Mouse (Mus musculus) heart, adult 2 months (tissue): ENCODE data around the gene Sec14l1. TPM values are rescaled to one million over a fixed set of nuclear protein-coding genes. Genes with fewer than 3 reads are reported as not detected.

ENCODE experiments used
- DNase-seq, 2 experiments: peaks; one replicate each; pipeline ENCODE4 v3.0.0; 2021
- H3K27ac ChIP-seq: fragments of 200-600 bp; 2 replicates; pipeline ENCODE4 v1.8.1; 2022
- H3K27me3 ChIP-seq: fragments of 200-500 bp; 2 replicates; pipeline ENCODE4 v1.6.1; 2012; ENCODE audit warnings: mild to moderate bottlenecking, low read length, inconsistent platforms, mixed read lengths; ENCODE audit not compliant: control insufficient read depth, insufficient read depth
- H3K36me3 ChIP-seq: fragments of 200-500 bp; 2 replicates; pipeline ENCODE4 v1.6.1; 2012; ENCODE audit warnings: low read length, inconsistent platforms; ENCODE audit not compliant: control insufficient read depth, insufficient read depth
- H3K4me1 ChIP-seq: fragments of 200-500 bp; 2 replicates; pipeline ENCODE4 v1.6.1; 2011; ENCODE audit warnings: low read length; ENCODE audit not compliant: control insufficient read depth, insufficient read depth
- H3K4me3 ChIP-seq: fragments of 200-600 bp; 2 replicates; pipeline ENCODE4 v1.8.1; 2022
- H3K79me2 ChIP-seq: fragments of 200-500 bp; replicated peaks from 2 replicates; pipeline ENCODE4 v1.6.1; 2012; ENCODE audit warnings: mild to moderate bottlenecking, inconsistent platforms, low read length, moderate library complexity, mixed read lengths; ENCODE audit not compliant: control insufficient read depth, insufficient read depth
- H3K9ac ChIP-seq: fragments of 200-500 bp; 2 replicates; pipeline ENCODE4 v1.6.1; 2012; ENCODE audit warnings: low read depth, mild to moderate bottlenecking, control low read depth, inconsistent platforms, low read length, mixed read lengths
- CTCF ChIP-seq: fragments of 200-600 bp; IDR thresholded peaks from 2 replicates; pipeline ENCODE4 v1.8.1; 2022; ENCODE audit warnings: antibody characterized with exemption, mild to moderate bottlenecking, moderate library complexity
- EP300 ChIP-seq: fragments of 200-500 bp; IDR thresholded peaks from 2 replicates; pipeline ENCODE4 v1.6.1; 2011; ENCODE audit warnings: low read depth, low read length, control low read depth; ENCODE audit not compliant: insufficient read depth
- POLR2A ChIP-seq: fragments of 200-500 bp; IDR thresholded peaks from 2 replicates; pipeline ENCODE4 v1.6.1; 2011; ENCODE audit warnings: mild to moderate bottlenecking, low read depth, low read length, control low read depth; ENCODE audit not compliant: insufficient read depth
- WGBS: fragments of 180-500 bp; shearing (Covaris S2); methylation state at CpG from one replicate; pipeline ENCODE4 v1.1.7; 2018; 5-methylcytosine and 5-hydroxymethylcytosine counted together
- intact Hi-C: fragments of 180-260 bp; cut with DNase I; formaldehyde crosslinking; loops from one replicate; pipeline ENCODE4 v1.15.1; 2025
- polyA plus RNA-seq: library from polyadenylated mRNA; depleted of rRNA; stranded (reverse); fragments of >200 nt; gene quantifications from 2 replicates; pipeline ENCODE4 v1.2.3, GENCODE M21; 2012
- total RNA-seq, 2 experiments: library from RNA; stranded (reverse); gene quantifications; 2 replicates each; pipeline ENCODE4 v1.2.3; 2021

Sec14l1 gene
- total and polyA plus RNA-seq, 3 experiments: 65.4 to 89.5 (median 71.5) TPM

DNA sequence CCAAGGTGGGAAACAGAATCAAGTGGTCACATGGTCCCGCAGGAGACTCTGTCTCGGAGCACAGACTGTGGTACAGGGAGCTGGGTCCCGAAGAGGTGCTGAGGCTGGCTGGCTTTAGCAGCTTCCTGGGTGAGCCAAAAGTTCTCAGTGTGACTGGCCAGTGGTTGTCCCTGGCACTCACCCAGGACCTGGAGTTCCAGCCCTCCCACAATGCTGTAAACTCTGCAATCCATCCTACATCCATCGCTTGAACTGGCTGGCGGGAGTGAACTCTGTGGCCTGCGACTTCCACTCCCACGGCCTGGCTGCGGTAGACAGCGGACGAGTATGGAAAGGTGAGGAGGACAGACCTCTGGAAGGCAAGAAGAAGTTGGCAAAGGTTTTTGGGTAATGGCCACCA is 11.4 kb upstream of the Sec14l1 start:
- Histone ChIP-seq H3K27ac (peak overlapping the region; percentile 16; the same call in 1 of the 2 replicates), H3K36me3 (no peaks in the 10 kb centered on the region; the same call in 1 of the 2 replicates), H3K9ac (no peak overlapping the region), H3K27me3 (no peaks in the 10 kb centered on the region), H3K4me3 (no peak overlapping the region), H3K4me1 (peaks cover 35% of the 10 kb centered on the region), H3K79me2 (no peaks in the 10 kb centered on the region)
- peak; percentile 70 to 80 for DNase-seq
- intact Hi-C loops: no loop called here
- TF ChIP-seq POLR2A: no peak
- no peak for TF ChIP-seq CTCF
- no peak for TF ChIP-seq EP300
- 60% methylated on average over 10 of the region's 10 CpGs for WGBS

DNA sequence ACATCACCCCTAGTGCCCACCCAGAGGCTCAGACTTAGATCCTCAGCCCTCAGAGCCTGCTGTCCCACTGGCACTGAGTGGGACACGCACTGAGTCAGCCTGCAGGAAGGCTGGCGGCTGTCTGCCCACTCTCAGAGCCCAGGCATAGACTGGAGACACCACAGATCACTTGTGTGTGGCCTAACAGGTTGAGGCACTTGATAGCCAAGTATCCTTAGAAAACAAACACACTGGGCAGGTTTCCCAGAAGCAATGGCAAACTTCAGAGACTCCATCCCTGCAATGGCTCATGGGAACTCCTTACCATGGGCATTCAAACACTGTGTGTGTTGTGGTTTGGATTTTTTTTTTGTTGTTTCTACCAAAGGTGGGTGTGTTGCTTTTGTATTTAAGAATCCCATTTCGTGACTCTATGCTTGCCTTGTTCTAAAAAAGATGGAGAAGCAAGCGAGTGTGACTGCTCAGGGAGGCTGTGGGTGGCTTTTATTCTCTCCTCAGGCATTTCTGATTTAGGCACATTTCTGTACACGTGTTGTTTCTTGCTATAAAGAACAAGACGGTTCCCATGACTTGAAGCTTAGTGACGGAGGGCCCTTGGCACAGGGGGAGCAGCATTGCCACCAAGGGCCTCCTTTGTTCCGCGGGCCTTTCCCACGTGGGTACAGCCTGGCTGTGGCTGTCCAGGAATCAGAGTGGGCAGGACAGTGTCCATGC is 10.8 kb upstream of the Sec14l1 start:
- DNase-seq: peak in 1 of 2 experiments; percentile 25
- no peak overlapping the region for H3K9ac ChIP-seq
- no peaks in the 10 kb centered on the region for H3K27me3 ChIP-seq
- intact Hi-C loops: no loop called here
- no peaks in the 10 kb centered on the region for H3K79me2 ChIP-seq
- no peaks in the 10 kb centered on the region; the same call in 1 of the 2 replicates for H3K36me3 ChIP-seq
- H3K27ac ChIP-seq: peak overlapping the region; percentile 16; the same call in 1 of the 2 replicates
- no peak overlapping the region for H3K4me3 ChIP-seq
- TF ChIP-seq CTCF: no peak
- TF ChIP-seq POLR2A: no peak
- no peak for TF ChIP-seq EP300
- peaks cover 36% of the 10 kb centered on the region for H3K4me1 ChIP-seq
- WGBS: 93% methylated on average over 10 of the region's 10 CpGs

DNA sequence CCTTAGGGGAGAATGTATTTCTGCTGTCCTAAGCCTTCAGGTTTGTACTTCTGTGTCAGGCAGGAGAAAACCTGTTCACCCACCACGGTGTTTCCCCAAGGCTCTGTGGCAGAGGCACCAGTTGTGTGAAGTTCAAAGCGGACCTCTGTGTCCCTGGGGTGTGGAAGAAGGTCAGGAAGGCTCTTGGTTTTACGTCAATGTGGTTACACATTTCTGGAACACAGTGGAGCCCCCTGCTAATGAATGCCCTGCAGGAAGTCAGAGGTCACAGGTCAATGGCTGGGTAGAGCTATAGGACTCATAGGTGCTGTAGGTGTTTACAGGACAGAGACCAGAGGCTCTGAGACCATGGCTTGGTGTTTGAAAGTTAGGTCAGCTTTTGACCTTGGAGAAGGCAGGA is 9.7 kb upstream of the Sec14l1 start:
- Histone ChIP-seq H3K79me2 (no peaks in the 10 kb centered on the region), H3K4me1 (peaks cover 37% of the 10 kb centered on the region), H3K9ac (no peak overlapping the region), H3K27ac (no peak overlapping the region), H3K4me3 (no peak overlapping the region), H3K27me3 (no peaks in the 10 kb centered on the region), H3K36me3 (no peaks in the 10 kb centered on the region; the same call in 1 of the 2 replicates)
- TF ChIP-seq CTCF (no peak), EP300 (no peak), POLR2A (no peak)
- no peak for DNase-seq
- intact Hi-C loops: no loop called here
- WGBS: 86% methylated on average over 3 of the region's 3 CpGs

DNA sequence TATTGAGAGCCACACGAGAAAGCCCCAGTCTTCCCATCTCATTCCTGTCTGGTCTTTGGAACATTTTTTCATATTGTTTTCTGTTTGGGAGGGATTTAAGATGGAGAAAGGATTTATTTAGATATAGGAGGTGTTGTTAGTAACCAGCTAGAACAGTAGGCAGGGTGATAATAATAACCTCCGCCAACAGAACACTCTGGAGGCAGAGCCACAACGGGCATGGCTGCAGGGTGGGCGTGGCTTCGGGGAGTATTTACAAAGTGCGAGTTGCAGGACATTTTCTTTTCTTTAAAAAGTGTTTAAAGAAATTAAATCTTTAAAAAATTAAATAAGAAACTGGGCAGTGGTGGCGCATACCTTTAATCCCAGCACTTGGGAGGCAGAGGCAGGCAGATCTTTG is 9.1 kb upstream of the Sec14l1 start:
- no peak overlapping the region for H3K27ac ChIP-seq
- no peaks in the 10 kb centered on the region; the same call in 1 of the 2 replicates for H3K36me3 ChIP-seq
- no peak overlapping the region for H3K9ac ChIP-seq
- no peak for DNase-seq
- WGBS: 86% methylated on average over 7 of the region's 7 CpGs
- H3K79me2 ChIP-seq: no peaks in the 10 kb centered on the region
- TF ChIP-seq POLR2A (no peak), EP300 (no peak), CTCF (no peak)
- intact Hi-C loops: no loop called here
- no peaks in the 10 kb centered on the region for H3K27me3 ChIP-seq
- no peak overlapping the region for H3K4me3 ChIP-seq
- H3K4me1 ChIP-seq: peaks cover 33% of the 10 kb centered on the region

DNA sequence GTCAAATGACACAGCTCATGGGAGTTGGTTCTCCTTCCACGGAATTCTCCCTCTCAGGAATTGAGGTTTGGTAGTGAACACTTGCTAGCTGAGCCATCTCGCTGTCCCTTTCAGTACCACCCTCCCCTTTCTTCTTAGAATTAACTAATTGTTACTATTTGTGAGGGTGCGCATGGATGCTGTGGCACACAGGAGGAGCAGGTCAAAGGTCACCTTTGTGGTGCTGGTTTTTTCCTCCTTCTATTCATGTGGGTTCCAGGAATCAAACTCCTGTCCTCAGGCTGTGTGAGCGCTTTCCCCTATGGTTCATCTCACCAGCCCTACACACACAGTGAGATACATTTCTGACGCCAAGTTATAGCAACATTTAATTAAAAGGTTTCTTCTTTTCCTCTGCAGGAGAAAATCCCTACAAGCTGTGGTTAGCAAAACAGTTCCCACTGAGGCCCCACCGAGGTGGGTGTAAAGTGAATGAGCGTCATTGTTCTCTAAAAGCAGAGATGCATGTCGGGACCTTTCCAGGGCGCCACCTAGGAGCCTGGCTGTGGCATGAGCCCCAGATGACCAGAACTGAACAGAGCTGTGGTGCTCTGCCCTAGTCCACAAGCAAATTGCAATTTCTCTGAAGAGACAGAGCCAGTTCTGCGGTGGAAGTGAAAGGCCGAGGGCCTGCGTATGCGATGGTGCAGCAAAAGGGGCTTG is 8.2 kb upstream of the Sec14l1 start:
- Histone ChIP-seq H3K9ac (no peak overlapping the region), H3K79me2 (no peaks in the 10 kb centered on the region), H3K27ac (no peak overlapping the region), H3K36me3 (no peaks in the 10 kb centered on the region; the same call in 1 of the 2 replicates), H3K4me3 (no peak overlapping the region), H3K27me3 (no peaks in the 10 kb centered on the region), H3K4me1 (peaks cover 32% of the 10 kb centered on the region)
- intact Hi-C loops: no loop called here
- 82% methylated on average over 13 of the region's 13 CpGs for WGBS
- TF ChIP-seq EP300 (no peak), CTCF (no peak), POLR2A (no peak)
- no peak for DNase-seq

DNA sequence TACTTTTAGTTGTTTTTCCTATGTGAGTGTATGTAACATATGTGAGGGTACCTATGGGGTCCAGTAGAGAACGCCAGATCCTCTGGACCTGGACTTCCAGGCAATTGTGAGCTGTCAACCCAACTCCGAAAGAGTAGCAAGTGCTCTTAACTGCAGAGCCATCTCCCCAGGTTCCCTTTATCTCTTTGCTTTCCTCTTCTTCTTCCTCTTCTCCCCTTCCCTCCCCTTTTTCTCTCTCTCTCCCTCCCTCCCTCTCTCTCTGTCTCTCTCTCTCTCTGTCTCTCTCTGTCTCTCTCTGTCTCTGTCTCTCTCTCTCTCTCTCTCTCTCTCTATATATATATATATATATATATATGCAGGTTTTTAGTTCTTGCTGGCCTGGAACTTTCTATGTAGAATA is 7.1 kb upstream of the Sec14l1 start:
- WGBS: 92% methylated on average over 2 of the region's 2 CpGs
- DNase-seq: no peak
- no peak for TF ChIP-seq CTCF
- TF ChIP-seq POLR2A: no peak
- TF ChIP-seq EP300: no peak
- H3K4me3 ChIP-seq: no peak overlapping the region
- no peak overlapping the region for H3K9ac ChIP-seq
- intact Hi-C loops: no loop called here
- no peaks in the 10 kb centered on the region for H3K79me2 ChIP-seq
- no peak overlapping the region for H3K27ac ChIP-seq
- H3K36me3 ChIP-seq: no peaks in the 10 kb centered on the region; the same call in 1 of the 2 replicates
- H3K4me1 ChIP-seq: peaks cover 22% of the 10 kb centered on the region
- H3K27me3 ChIP-seq: no peaks in the 10 kb centered on the region
